Mouse (Mus musculus) naive thymus-derived CD4-positive, alpha-beta T cell, adult 2 months (primary cell): ENCODE results near the gene Prkcg.

Experiments
- DNase-seq: peaks from one replicate; pipeline ENCODE4 v3.0.0-alpha.2; 2011; ENCODE audit warnings: low read depth

The Prkcg gene

GRCm38 (mm10) chr7:3317704-3318103, 28.7 kb downstream of the Prkcg start:
- DNase-seq, result no peak

GRCm38 (mm10) chr7:3320856-3321255, 31.9 kb downstream of the Prkcg start:
- no peak for DNase-seq

- DNase-seq, result no peak
Observed at GRCm38 (mm10) chr7:3323826-3324225, 34.8 kb downstream of the Prkcg start.

- no peak for DNase-seq
Observed at GRCm38 (mm10) chr7:3327961-3328360, 39.0 kb downstream of the Prkcg start.

GRCm38 (mm10) chr7:3329776-3330546, 41.0 kb downstream of the Prkcg start:
- DNase-seq, result peak; percentile 41

GRCm38 (mm10) chr7:3331171-3331570, 42.2 kb downstream of the Prkcg start:
- DNase-seq, result no peak

GRCm38 (mm10) chr7:3331581-3332223, 42.7 kb downstream of the Prkcg start:
- DNase-seq, result no peak

- DNase-seq, result no peak
Observed at GRCm38 (mm10) chr7:3332224-3332615, 43.2 kb downstream of the Prkcg start.

GRCm38 (mm10) chr7:3332619-3333521, 43.9 kb downstream of the Prkcg start, which contains the start of gene Cacng7:
Gene Cacng7 (plus strand): TSS chr7:3332955.
- DNase-seq, result no peak

GRCm38 (mm10) chr7:3333542-3333941, 44.6 kb downstream of the Prkcg start:
- no peak for DNase-seq

GRCm38 (mm10) chr7:3336412-3336811, 47.4 kb downstream of the Prkcg start:
- DNase-seq, result no peak

- DNase-seq, result no peak
Observed at GRCm38 (mm10) chr7:3338286-3338935, 49.4 kb downstream of the Prkcg start.

- no peak for DNase-seq
Observed at GRCm38 (mm10) chr7:3339010-3339409, 50.0 kb downstream of the Prkcg start.

GRCm38 (mm10) chr7:3343861-3344260, 54.9 kb downstream of the Prkcg start:
- DNase-seq, result no peak

- no peak for DNase-seq
Observed at GRCm38 (mm10) chr7:3345301-3345700, 56.3 kb downstream of the Prkcg start.

GRCm38 (mm10) chr7:3347366-3348287, 58.6 kb downstream of the Prkcg start:
- no peak for DNase-seq

- DNase-seq, result no peak
Observed at GRCm38 (mm10) chr7:3348326-3348725, 59.3 kb downstream of the Prkcg start.

GRCm38 (mm10) chr7:3349775-3350174, 60.8 kb downstream of the Prkcg start:
- DNase-seq, result no peak

GRCm38 (mm10) chr7:3351536-3351935, 62.6 kb downstream of the Prkcg start:
- no peak for DNase-seq

GRCm38 (mm10) chr7:3354850-3355249, 65.9 kb downstream of the Prkcg start:
- DNase-seq, result no peak

- DNase-seq, result no peak
Observed at GRCm38 (mm10) chr7:3360678-3361077, 71.7 kb downstream of the Prkcg start.
